Mouse (Mus musculus) C2C12 (cell line): ENCODE data around the gene Mapkap1.

ENCODE experiments used
- CTCF ChIP-seq: IDR thresholded peaks from one replicate; pipeline ENCODE4 v1.5.1; 2011; ENCODE audit not compliant: control insufficient read depth, insufficient read depth, insufficient read length
- MYOG ChIP-seq: IDR thresholded peaks from one replicate; pipeline ENCODE4 v1.6.1; 2011; ENCODE audit not compliant: control insufficient read depth, insufficient read length; ENCODE audit errors: extremely low read depth

DNA sequence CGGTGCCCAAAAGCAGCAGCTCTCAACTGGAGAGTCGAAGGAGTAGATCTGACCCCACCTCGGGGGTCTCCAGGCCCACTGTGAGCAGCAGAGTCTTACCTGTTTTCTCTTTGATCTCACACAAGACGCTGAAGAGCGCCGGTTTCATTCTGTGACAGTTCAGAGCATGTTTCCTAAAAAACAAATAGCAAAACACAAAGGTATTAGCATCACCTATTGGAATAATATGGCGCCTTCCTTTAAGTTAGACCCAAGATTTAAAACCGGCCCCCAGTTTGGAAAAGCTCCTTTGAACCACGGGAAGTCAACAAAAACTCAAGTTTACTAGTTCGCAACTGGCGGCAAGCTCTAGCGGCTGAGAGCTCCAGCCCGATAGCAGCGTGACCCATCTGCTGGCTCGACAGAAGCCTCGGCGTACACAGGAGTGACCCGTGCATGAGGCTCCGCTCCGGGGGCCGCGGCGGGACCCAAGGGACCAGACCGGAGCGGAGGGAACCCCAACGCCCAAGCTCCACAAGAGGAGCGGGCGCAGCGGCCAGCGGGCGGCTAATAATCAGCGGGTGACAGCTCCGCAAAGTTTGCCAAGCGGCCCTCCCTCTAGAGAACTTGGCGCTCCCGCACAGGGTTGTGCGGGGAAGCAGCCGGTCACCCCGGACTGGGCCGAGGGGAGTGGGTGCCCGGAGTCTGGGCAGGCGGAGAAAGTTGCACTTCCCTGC lies 35.7 kb upstream of the Mapkap1 start:
- no peak for TF ChIP-seq CTCF
- TF ChIP-seq MYOG = no peak
